Mouse (Mus musculus) bone marrow, adult 2 months (tissue): ENCODE results near the gene Fcna. TPM values are rescaled to one million over a fixed set of nuclear protein-coding genes. Genes with fewer than 3 reads are reported as not detected.

Experiments used
- H3K27ac ChIP-seq: fragments of 200-500 bp; 2 replicates; pipeline ENCODE4 v1.5.1; 2012; ENCODE audit warnings: low read depth, mild to moderate bottlenecking, control low read depth, inconsistent platforms, low read length; ENCODE audit not compliant: control insufficient read depth, poor library complexity, insufficient read depth
- H3K4me1 ChIP-seq: fragments of 200-500 bp; 2 replicates; pipeline ENCODE4 v1.6.1; 2011; ENCODE audit warnings: low read length; ENCODE audit not compliant: control insufficient read depth, insufficient read depth
- H3K4me3 ChIP-seq: fragments of 200-500 bp; replicated peaks from 2 replicates; pipeline ENCODE3; 2011; ENCODE audit warnings: mild to moderate bottlenecking, low read depth, low read length, control low read depth; ENCODE audit not compliant: control insufficient read depth
- CTCF ChIP-seq: fragments of 200-500 bp; IDR thresholded peaks from 2 replicates; pipeline ENCODE4 v1.5.1; 2011; ENCODE audit warnings: low read length, control low read depth; ENCODE audit not compliant: control insufficient read depth, insufficient read depth
- POLR2A ChIP-seq: fragments of 200-500 bp; IDR thresholded peaks from 2 replicates; pipeline ENCODE4 v1.6.1; 2011; ENCODE audit warnings: low read depth, mild to moderate bottlenecking, control low read depth, low read length, borderline replicate concordance; ENCODE audit not compliant: control insufficient read depth
- WGBS: fragments of 180-500 bp; shearing (Covaris S2); methylation state at CpG from one replicate; pipeline ENCODE4 v1.1.7; 2018; 5-methylcytosine and 5-hydroxymethylcytosine counted together
- polyA plus RNA-seq: library from polyadenylated mRNA; stranded (reverse); fragments of >200 nt; gene quantifications from 2 replicates; pipeline ENCODE4 v1.2.4, GENCODE M21; 2011; ENCODE audit warnings: low replicate concordance; ENCODE audit not compliant: missing spikeins, insufficient read depth, insufficient read length

Fcna gene
- polyA plus RNA-seq, 1 experiment, result 28.0 TPM

- Histone ChIP-seq H3K27ac (no peak overlapping the region), H3K4me3 (no peak overlapping the region), H3K4me1 (no peaks in the 10 kb centered on the region)
- TF ChIP-seq POLR2A, result no peak
- TF ChIP-seq CTCF, result no peak
- 81% methylated on average over 4 of the region's 4 CpGs for WGBS
These were observed 28.9 kb upstream of the Fcna start for GRCm38 (mm10) chr2:25656691-25657090.

- Histone ChIP-seq H3K27ac (no peak overlapping the region), H3K4me3 (no peak overlapping the region), H3K4me1 (no peaks in the 10 kb centered on the region)
- 50% methylated on average over 1 of the region's 1 CpGs for WGBS
- TF ChIP-seq CTCF, result no peak
These were observed 26.7 kb upstream of the Fcna start for GRCm38 (mm10) chr2:25654502-25654901.

- Histone ChIP-seq H3K4me3 (no peak within 1 kb of the TSS), H3K27ac (no peak within 1 kb of the TSS), H3K4me1 (no peaks in the 10 kb centered on the region)
- 64% methylated on average over 2 of the region's 2 CpGs for WGBS
- TF ChIP-seq POLR2A (no peak), CTCF (no peak)
These were observed 25.1 kb upstream of the Fcna start, which contains the start of gene Lcn8 for GRCm38 (mm10) chr2:25652902-25653301. Gene Lcn8 (plus strand): TSS chr2:25653120.

GRCm38 (mm10) chr2:25639890-25640289 is 12.1 kb upstream of the Fcna start:
- TF ChIP-seq CTCF (peak; percentile 68), POLR2A (no peak)
- Histone ChIP-seq H3K27ac (no peak overlapping the region), H3K4me3 (no peak overlapping the region), H3K4me1 (no peaks in the 10 kb centered on the region)
- WGBS, result 25% methylated on average over 6 of the region's 6 CpGs

GRCm38 (mm10) chr2:25634046-25634445 is 6.2 kb upstream of the Fcna start:
- Histone ChIP-seq H3K4me1 (no peaks in the 10 kb centered on the region), H3K4me3 (no peak overlapping the region), H3K27ac (no peak overlapping the region)
- WGBS, result 68% methylated on average over 1 of the region's 1 CpGs
- no peak for TF ChIP-seq CTCF
- TF ChIP-seq POLR2A, result no peak

- no peak overlapping the region for H3K4me3 ChIP-seq
- no peaks in the 10 kb centered on the region for H3K4me1 ChIP-seq
- 77% methylated on average over 3 of the region's 3 CpGs for WGBS
- no peak overlapping the region for H3K27ac ChIP-seq
- no peak for TF ChIP-seq CTCF
- no peak for TF ChIP-seq POLR2A
These were observed 5.8 kb upstream of the Fcna start for GRCm38 (mm10) chr2:25633616-25634015.

GRCm38 (mm10) chr2:25628738-25629137 is 908 bp upstream of the Fcna start:
- TF ChIP-seq POLR2A, result no peak
- no peak for TF ChIP-seq CTCF
- WGBS, result 65% methylated on average over 4 of the region's 4 CpGs
- Histone ChIP-seq H3K4me1 (no peaks in the 10 kb centered on the region), H3K27ac (no peak overlapping the region), H3K4me3 (no peak overlapping the region)

GRCm38 (mm10) chr2:25625986-25626385 is 1.8 kb downstream of the Fcna start:
- Histone ChIP-seq H3K27ac (no peak overlapping the region), H3K4me3 (no peak overlapping the region), H3K4me1 (no peaks in the 10 kb centered on the region; the same call in 1 of the 2 replicates)
- TF ChIP-seq POLR2A (no peak), CTCF (no peak)
- 33% methylated on average over 5 of the region's 5 CpGs for WGBS
